Mouse (Mus musculus): ENCODE data around the gene Gm10647. TPM values are rescaled to one million over a fixed set of nuclear protein-coding genes. Genes with fewer than 3 reads are reported as not detected.

Gene Gm10647
- polyA plus RNA-seq (2012; rRNA removed): 0.10 and 0.16 TPM in 2 replicates

DNA sequence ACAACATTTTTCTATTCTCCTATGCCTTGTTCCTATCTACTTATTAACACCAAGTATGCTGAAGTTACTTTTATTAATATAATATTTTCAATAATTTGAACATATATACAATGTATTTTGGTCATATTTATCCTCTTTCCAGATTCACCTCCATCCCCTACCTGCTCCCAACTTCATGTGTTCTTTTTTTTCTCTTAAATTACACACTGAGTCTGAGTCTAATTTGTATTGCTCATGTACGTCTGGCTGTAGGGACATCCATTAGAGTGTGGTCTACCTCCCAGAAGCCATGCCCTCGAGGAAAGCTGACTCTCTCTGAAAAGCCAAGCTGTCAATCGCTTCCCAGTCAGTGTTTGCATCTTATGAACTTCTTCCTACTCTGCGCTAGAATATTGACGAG, at the start of gene Gm10647:
Gm10647 (plus strand) TSS at position 301 of the 400 bp plus-strand sequence.

DNA sequence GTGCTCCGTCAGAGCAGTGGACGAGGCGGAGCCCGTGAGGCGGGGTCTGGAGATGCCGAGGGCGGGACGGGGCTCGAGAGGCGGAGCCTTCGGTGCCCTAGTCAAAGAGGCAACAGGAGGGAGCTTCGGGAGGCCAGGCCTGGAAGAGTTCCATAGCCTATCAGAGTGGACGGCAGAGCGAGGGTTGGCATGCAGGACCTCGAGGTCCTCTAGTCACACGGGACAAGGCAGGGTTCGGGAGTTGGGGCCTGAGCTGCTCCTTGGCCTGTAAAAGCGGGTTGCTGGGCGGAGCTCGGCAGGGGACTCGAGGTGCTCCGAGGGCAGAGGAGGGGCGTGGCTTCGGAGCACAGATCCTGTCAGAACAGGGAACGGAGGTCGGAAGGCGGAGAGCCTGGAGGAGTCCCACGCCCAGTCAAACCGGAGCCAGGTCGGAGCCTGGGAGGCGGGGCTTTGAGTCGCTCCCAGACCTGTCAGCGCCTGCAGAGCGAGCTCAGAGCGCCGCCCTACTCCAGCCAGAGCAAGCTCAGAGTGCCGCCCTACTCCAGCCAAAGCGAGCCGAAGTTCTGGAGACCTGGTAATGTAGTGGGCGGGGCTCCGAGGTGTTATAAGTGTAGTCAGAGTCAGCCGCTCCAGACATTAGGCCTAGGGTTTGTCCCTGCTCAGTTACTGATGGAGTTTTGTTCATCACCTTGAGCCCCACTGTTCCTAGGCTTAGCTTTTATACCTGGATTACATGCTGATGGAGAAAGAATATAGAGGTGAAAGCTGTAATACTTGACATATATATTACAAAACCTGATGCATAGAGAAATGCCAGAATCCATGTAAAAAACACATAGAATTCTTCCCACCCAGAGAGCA, 1.1 kb upstream of the Gm10647 start, which contains the start of gene Aph1b:
Aph1b (minus strand) TSS at position 27 of the 861 bp plus-strand sequence.

DNA sequence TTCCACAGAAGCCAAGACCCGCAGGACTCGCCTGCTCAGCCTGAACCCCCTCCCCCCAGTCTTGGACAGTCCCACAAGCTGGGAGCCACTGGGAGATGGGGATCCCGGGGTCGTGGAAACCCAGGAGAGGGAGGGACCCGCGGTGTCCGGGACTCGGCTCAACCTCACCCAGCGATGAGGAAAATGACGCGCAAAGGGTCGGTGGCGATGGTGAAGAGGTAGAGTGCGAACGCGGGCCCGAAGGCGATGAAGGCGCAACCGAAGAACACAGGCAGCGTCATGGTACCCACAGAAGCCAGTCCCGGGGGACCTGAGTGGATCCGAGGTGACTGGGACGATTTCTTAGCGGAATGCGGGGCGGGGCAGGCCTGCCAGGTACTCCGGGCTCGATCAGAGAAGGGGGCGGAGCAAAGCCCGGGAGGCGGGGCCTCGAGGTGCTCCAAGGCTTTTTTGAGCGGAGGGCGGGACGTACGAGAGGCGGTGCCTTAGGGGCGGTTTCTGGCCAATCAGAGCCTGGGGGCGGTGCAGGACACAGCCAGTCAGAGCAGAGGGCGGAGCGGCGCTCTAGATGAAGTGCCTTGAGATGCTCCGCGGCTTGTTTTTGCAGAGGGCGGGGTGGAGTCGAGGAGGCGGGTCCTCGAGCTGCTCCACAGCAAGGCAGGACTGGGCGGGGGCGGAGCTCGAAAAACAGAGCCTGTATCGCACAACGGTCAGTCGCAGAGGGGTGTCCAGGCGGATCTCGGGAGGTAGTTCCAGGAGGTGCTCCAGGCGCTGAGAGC, 37.7 kb downstream of the Gm10647 start, which contains the start of gene Aph1c:
Aph1c (minus strand) TSS at position 409 of the 779 bp plus-strand sequence.

Other genes starting within 250 kb of the Gm10647 start
- 30.9 and 36.8 TPM in 2 replicates for gene Usp3, start 203.9 kb upstream of the Gm10647 start, polyA plus RNA-seq (2012; rRNA removed)
- 9.0 and 43.6 TPM in 2 replicates for gene Car12, start 83.4 kb upstream of the Gm10647 start, polyA plus RNA-seq (2012; rRNA removed)
- gene Aph1b, start 1.5 kb upstream of the Gm10647 start, polyA plus RNA-seq (2012; rRNA removed): 4.1 and 6.0 TPM in 2 replicates
- gene Aph1c, start 37.7 kb downstream of the Gm10647 start, polyA plus RNA-seq (2012; rRNA removed): 2.6 and 2.7 TPM in 2 replicates
- 7.1 TPM in 2 replicates for gene Rab8b, start 122.6 kb downstream of the Gm10647 start, polyA plus RNA-seq (2012; rRNA removed)
- 8.3 and 14.9 TPM in 2 replicates for gene Rps27l, start 149.0 kb downstream of the Gm10647 start, polyA plus RNA-seq (2012; rRNA removed)
- gene Lactb, start 178.4 kb downstream of the Gm10647 start, polyA plus RNA-seq (2012; rRNA removed): 14.8 and 21.8 TPM in 2 replicates